Mouse (Mus musculus): ENCODE measurements around the gene Nlgn1. TPM values are rescaled to one million over a fixed set of nuclear protein-coding genes. Genes with fewer than 3 reads are reported as not detected.

The Nlgn1 gene
- 4.5 and 5.8 TPM in 2 replicates for polyA plus RNA-seq (2014; fragmentation: Nextera tagmentation; extraction: Ambion mirVana)

- no peaks in the 10 kb centered on the region for H3K36me3 ChIP-seq (ENCODE audit: control insufficient read depth, insufficient read depth, low read length)
- H3K4me3 ChIP-seq (ENCODE audit: low read depth, low read length): peak within 1 kb of the TSS; percentile 61
- ATAC-seq (ENCODE audit: low FRiP score): no peak
- DNase-seq (ENCODE audit: low spot score): peak; percentile 36
- H3K4me2 ChIP-seq (replicated peaks; ENCODE audit: low read depth, low read length): peak within 1 kb of the TSS; percentile 98
- H3K9ac ChIP-seq (ENCODE audit: low read depth, low read length): peak within 1 kb of the TSS; percentile 70
- H3K27ac ChIP-seq (ENCODE audit: low read depth, low read length): peak within 1 kb of the TSS; percentile 30; the same call in 1 of the 2 replicates
- 3% methylated on average over 14 of the region's 14 CpGs for WGBS
- H3K9me3 ChIP-seq (ENCODE audit: control insufficient read depth, low read length): no peaks in the 10 kb centered on the region
- H3K4me1 ChIP-seq (replicated peaks; ENCODE audit: control insufficient read depth, insufficient read depth, low read length): no peaks in the 10 kb centered on the region; the same call in 1 of the 2 replicates
- H3K27me3 ChIP-seq (ENCODE audit: control insufficient read depth, insufficient read depth, low read length): 0 out of 2 replicates have a peak, but pooled peaks cover 3% of the 10 kb centered on the region
Measured at GRCm38 (mm10) chr3:26332400-26333238, at the start of gene Nlgn1. Gene Nlgn1 (minus strand): TSS chr3:26332460.

- H3K9ac ChIP-seq (ENCODE audit: low read depth, low read length): no peak overlapping the region
- H3K4me2 ChIP-seq (replicated peaks; ENCODE audit: low read depth, low read length): no peak overlapping the region
- WGBS: 77% methylated on average over 2 of the region's 2 CpGs
- no peak overlapping the region for H3K4me3 ChIP-seq (ENCODE audit: low read depth, low read length)
- ATAC-seq (ENCODE audit: low FRiP score) (no peak), DNase-seq (ENCODE audit: low spot score) (no peak)
- no peaks in the 10 kb centered on the region for H3K9me3 ChIP-seq (ENCODE audit: control insufficient read depth, low read length)
- H3K27ac ChIP-seq (ENCODE audit: low read depth, low read length): no peak overlapping the region
- H3K27me3 ChIP-seq (ENCODE audit: control insufficient read depth, insufficient read depth, low read length): no peaks in the 10 kb centered on the region
- H3K36me3 ChIP-seq (ENCODE audit: control insufficient read depth, insufficient read depth, low read length): no peaks in the 10 kb centered on the region
- H3K4me1 ChIP-seq (replicated peaks; ENCODE audit: control insufficient read depth, insufficient read depth, low read length): no peaks in the 10 kb centered on the region
Measured at GRCm38 (mm10) chr3:26378272-26378671, 46.0 kb upstream of the Nlgn1 start.

GRCm38 (mm10) chr3:26355082-26355481 lies 22.8 kb upstream of the Nlgn1 start:
- no peak for DNase-seq (ENCODE audit: low spot score)
- H3K4me2 ChIP-seq (replicated peaks; ENCODE audit: low read depth, low read length): no peak overlapping the region
- 77% methylated on average over 5 of the region's 5 CpGs for WGBS

GRCm38 (mm10) chr3:26354483-26355030 lies 22.3 kb upstream of the Nlgn1 start:
- H3K9ac ChIP-seq (ENCODE audit: low read depth, low read length): no peak overlapping the region
- no peaks in the 10 kb centered on the region for H3K9me3 ChIP-seq (ENCODE audit: control insufficient read depth, low read length)
- 71% methylated on average over 5 of the region's 5 CpGs for WGBS
- no peak overlapping the region for H3K27ac ChIP-seq (ENCODE audit: low read depth, low read length)
- no peaks in the 10 kb centered on the region for H3K36me3 ChIP-seq (ENCODE audit: control insufficient read depth, insufficient read depth, low read length)
- no peak overlapping the region for H3K4me3 ChIP-seq (ENCODE audit: low read depth, low read length)
- H3K4me2 ChIP-seq (replicated peaks; ENCODE audit: low read depth, low read length): no peak overlapping the region
- no peaks in the 10 kb centered on the region for H3K4me1 ChIP-seq (replicated peaks; ENCODE audit: control insufficient read depth, insufficient read depth, low read length)
- no peaks in the 10 kb centered on the region for H3K27me3 ChIP-seq (ENCODE audit: control insufficient read depth, insufficient read depth, low read length)
- peak; percentile 9 for DNase-seq (ENCODE audit: low spot score)
- ATAC-seq (ENCODE audit: low FRiP score): no peak

More at GRCm38 (mm10) chr3:26355082-26355481, 22.8 kb upstream of the Nlgn1 start:
- H3K4me3 ChIP-seq (ENCODE audit: low read depth, low read length): no peak overlapping the region
- no peaks in the 10 kb centered on the region for H3K4me1 ChIP-seq (replicated peaks; ENCODE audit: control insufficient read depth, insufficient read depth, low read length)
- no peaks in the 10 kb centered on the region for H3K36me3 ChIP-seq (ENCODE audit: control insufficient read depth, insufficient read depth, low read length)
- H3K9me3 ChIP-seq (ENCODE audit: control insufficient read depth, low read length): no peaks in the 10 kb centered on the region
- no peak overlapping the region for H3K9ac ChIP-seq (ENCODE audit: low read depth, low read length)
- no peak overlapping the region for H3K27ac ChIP-seq (ENCODE audit: low read depth, low read length)
- no peak for ATAC-seq (ENCODE audit: low FRiP score)
- no peaks in the 10 kb centered on the region for H3K27me3 ChIP-seq (ENCODE audit: control insufficient read depth, insufficient read depth, low read length)

GRCm38 (mm10) chr3:26337495-26337894 lies 5.2 kb upstream of the Nlgn1 start:
- Histone ChIP-seq H3K27ac (ENCODE audit: low read depth, low read length) (no peak overlapping the region), H3K27me3 (ENCODE audit: control insufficient read depth, insufficient read depth, low read length) (0 out of 2 replicates have a peak, but pooled peaks cover under 1% of the 10 kb centered on the region), H3K36me3 (ENCODE audit: control insufficient read depth, insufficient read depth, low read length) (no peaks in the 10 kb centered on the region), H3K9me3 (ENCODE audit: control insufficient read depth, low read length) (no peaks in the 10 kb centered on the region), H3K4me2 (replicated peaks; ENCODE audit: low read depth, low read length) (no peak overlapping the region), H3K4me1 (replicated peaks; ENCODE audit: control insufficient read depth, insufficient read depth, low read length) (no peaks in the 10 kb centered on the region; the same call in 1 of the 2 replicates), H3K4me3 (ENCODE audit: low read depth, low read length) (no peak overlapping the region), H3K9ac (ENCODE audit: low read depth, low read length) (no peak overlapping the region)
- DNase-seq (ENCODE audit: low spot score) (no peak), ATAC-seq (ENCODE audit: low FRiP score) (no peak)
- 86% methylated on average over 2 of the region's 2 CpGs for WGBS

- WGBS: 0% methylated on average over 26 of the region's 41 CpGs
- H3K9me3 ChIP-seq (ENCODE audit: control insufficient read depth, low read length): no peaks in the 10 kb centered on the region
- ATAC-seq (ENCODE audit: low FRiP score): peak; percentile 54
- H3K36me3 ChIP-seq (ENCODE audit: control insufficient read depth, insufficient read depth, low read length): no peaks in the 10 kb centered on the region
- peak overlapping the region; percentile 98 for H3K4me2 ChIP-seq (replicated peaks; ENCODE audit: low read depth, low read length)
- H3K9ac ChIP-seq (ENCODE audit: low read depth, low read length): peak overlapping the region; percentile 56
- peak overlapping the region; percentile 51 for H3K4me3 ChIP-seq (ENCODE audit: low read depth, low read length)
- H3K27ac ChIP-seq (ENCODE audit: low read depth, low read length): no peak overlapping the region
- peak; percentile 68 for DNase-seq (ENCODE audit: low spot score)
- H3K27me3 ChIP-seq (ENCODE audit: control insufficient read depth, insufficient read depth, low read length): 0 out of 2 replicates have a peak, but pooled peaks cover 3% of the 10 kb centered on the region
- H3K4me1 ChIP-seq (replicated peaks; ENCODE audit: control insufficient read depth, insufficient read depth, low read length): no peaks in the 10 kb centered on the region; the same call in 1 of the 2 replicates
Measured at GRCm38 (mm10) chr3:26333239-26333811, 1.1 kb upstream of the Nlgn1 start.

- WGBS: under 1% methylated on average over 60 of the region's 60 CpGs
- Histone ChIP-seq H3K9ac (ENCODE audit: low read depth, low read length) (peak overlapping the region; percentile 70), H3K4me1 (replicated peaks; ENCODE audit: control insufficient read depth, insufficient read depth, low read length) (no peaks in the 10 kb centered on the region; the same call in 1 of the 2 replicates), H3K4me3 (ENCODE audit: low read depth, low read length) (peak overlapping the region; percentile 61), H3K9me3 (ENCODE audit: control insufficient read depth, low read length) (no peaks in the 10 kb centered on the region), H3K27me3 (ENCODE audit: control insufficient read depth, insufficient read depth, low read length) (0 out of 2 replicates have a peak, but pooled peaks cover 3% of the 10 kb centered on the region), H3K36me3 (ENCODE audit: control insufficient read depth, insufficient read depth, low read length) (no peaks in the 10 kb centered on the region), H3K4me2 (replicated peaks; ENCODE audit: low read depth, low read length) (peak overlapping the region; percentile 98), H3K27ac (ENCODE audit: low read depth, low read length) (peak overlapping the region; percentile 30; the same call in 1 of the 2 replicates)
- DNase-seq (ENCODE audit: low spot score) (peak; percentile 74), ATAC-seq (ENCODE audit: low FRiP score) (peak; percentile 85)
Measured at GRCm38 (mm10) chr3:26331177-26332061, 841 bp downstream of the Nlgn1 start.

- Histone ChIP-seq H3K9me3 (ENCODE audit: control insufficient read depth, low read length) (no peaks in the 10 kb centered on the region), H3K9ac (ENCODE audit: low read depth, low read length) (peak overlapping the region; percentile 70; the same call in 1 of the 2 replicates), H3K4me2 (replicated peaks; ENCODE audit: low read depth, low read length) (peak overlapping the region; percentile 98), H3K27ac (ENCODE audit: low read depth, low read length) (no peak overlapping the region), H3K36me3 (ENCODE audit: control insufficient read depth, insufficient read depth, low read length) (no peaks in the 10 kb centered on the region), H3K4me1 (replicated peaks; ENCODE audit: control insufficient read depth, insufficient read depth, low read length) (no peaks in the 10 kb centered on the region; the same call in 1 of the 2 replicates), H3K4me3 (ENCODE audit: low read depth, low read length) (peak overlapping the region; percentile 61), H3K27me3 (ENCODE audit: control insufficient read depth, insufficient read depth, low read length) (0 out of 2 replicates have a peak, but pooled peaks cover 3% of the 10 kb centered on the region)
- WGBS: 7% methylated on average over 9 of the region's 9 CpGs
- ATAC-seq (ENCODE audit: low FRiP score) (peak; percentile 70), DNase-seq (ENCODE audit: low spot score) (no peak)
Measured at GRCm38 (mm10) chr3:26330863-26331176, 1.4 kb downstream of the Nlgn1 start.

Data from hindbrain, embryonic 11.5 days (tissue).